In the genomic region with DNA sequence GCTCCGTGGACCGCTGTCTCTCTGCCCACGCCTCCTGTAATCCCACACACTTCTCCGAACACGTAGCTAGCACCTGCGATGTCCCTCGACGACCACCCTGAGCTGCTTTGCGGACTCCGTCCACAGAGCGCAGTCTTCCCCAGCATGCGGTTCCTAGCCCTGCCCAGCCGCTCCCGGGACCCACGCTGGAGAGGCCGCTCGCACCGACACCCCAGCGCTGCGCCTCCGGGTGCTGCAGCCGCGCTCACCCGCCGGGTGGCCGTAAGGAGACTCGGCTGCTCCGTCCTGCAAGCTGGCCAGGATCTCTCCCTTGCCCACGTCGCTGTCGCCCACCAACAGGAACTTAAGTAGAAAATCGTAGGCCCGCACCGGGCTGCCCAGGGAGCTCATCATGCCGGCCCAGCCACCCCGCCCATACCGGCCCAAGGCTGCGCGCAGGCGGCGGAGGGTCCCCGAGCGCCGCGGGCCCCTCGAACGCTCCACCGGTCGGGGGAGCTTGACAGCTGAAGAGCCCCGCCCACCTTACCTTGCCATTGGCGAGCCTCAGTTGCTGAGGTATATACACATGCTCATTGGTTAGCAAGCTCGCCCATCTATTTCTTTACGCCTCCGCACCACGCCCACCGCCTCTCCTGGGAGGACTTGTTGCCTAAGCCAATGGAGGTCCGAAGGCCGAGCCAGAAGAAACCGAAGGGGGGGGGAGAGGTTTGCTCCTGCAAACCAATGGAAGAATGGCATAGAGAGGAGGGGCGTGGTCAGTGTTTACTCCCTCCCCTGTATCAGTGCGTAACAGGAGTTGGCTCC, we compare ENCODE assay signal across 8 mouse cellular contexts. TPM values are rescaled to one million over a fixed set of nuclear protein-coding genes. Genes with fewer than 3 reads are reported as not detected.
DNase-seq lines count a peak whose midpoint lies in the region; ATAC-seq lines count a peak whose summit lies in the region.

A gene (minus strand): TSS at position 502 of the 804 bp plus-strand sequence.

- DNase-seq in adrenal gland, adult 8-10 months = peak; percentile 94
- DNase-seq in embryo, embryonic 11 days = peak; percentile 99
- DNase-seq in gastrocnemius, postnatal 14 days = peak; percentile 94
- DNase-seq in induced T-regulatory cell, adult 2 months (ENCODE audit: low read depth) = peak; percentile 68
- peak; percentile 96 to 97 for DNase-seq in left cerebral cortex, adult 9 months (ENCODE audit: low spot score in 2 of 2)
- peak; percentile 98 for DNase-seq in right cerebral cortex, postnatal 36 days (ENCODE audit: low spot score in 2 of 2)
- peak; percentile 91 to 94 for DNase-seq in urinary bladder, postnatal 4 days (ENCODE audit: low spot score in 2 of 2)

- peak; percentile 89 for ATAC-seq in megakaryocyte progenitor cell, adult 5-6 weeks (replicated peaks; ENCODE audit: poor library complexity)

- intact Hi-C loops in gastrocnemius, postnatal 14 days (cut with DNase I; ENCODE audit: low total_unique reads) = no loop called here

RNA-seq across cellular contexts. Expression of the gene that starts here (rescaled TPM):
- total RNA-seq in adrenal gland, adult 8-10 months (2022) = 1 to 10 TPM; 7.6 to 9.6 (median 8.6) TPM
- total RNA-seq in gastrocnemius, postnatal 14 days (2021) = 10 to 100 TPM; 14.7 to 20.5 TPM
- 0.57 TPM in 1 of 2 replicates, not detected in the other for total RNA-seq in megakaryocyte progenitor cell, adult 5-6 weeks (2015)
- total RNA-seq in megakaryocyte progenitor cell, adult 5-6 weeks (2017) = 0.37 TPM in 1 of 2 replicates, not detected in the other

Comparison
In these comparisons a context has a peak if more than half of its experiments do, and no peak if none do; other contexts are left out.
1. Peak in every context shown above with its lines: DNase-seq and ATAC-seq.
2. RNA of the gene that starts here (total RNA-seq): 14.7 to 20.5 TPM in gastrocnemius, postnatal 14 days and 7.6 to 9.6 TPM in adrenal gland, adult 8-10 months; 0.37 to 0.57 TPM in megakaryocyte progenitor cell, adult 5-6 weeks; every median in the first group is over 4 times any median in the second.
3. Peak in ATAC-seq in megakaryocyte progenitor cell, adult 5-6 weeks; RNA of the gene not detected or under 1 TPM.